Mouse (Mus musculus): Measurements from ENCODE around the gene Hmgcl. TPM values are rescaled to one million over a fixed set of nuclear protein-coding genes. Genes with fewer than 3 reads are reported as not detected.

The Hmgcl gene
- polyA plus RNA-seq (2015; fragmentation: Nextera tagmentation; extraction: Ambion mirVana): 77.2 and 80.2 TPM in 2 replicates

DNA sequence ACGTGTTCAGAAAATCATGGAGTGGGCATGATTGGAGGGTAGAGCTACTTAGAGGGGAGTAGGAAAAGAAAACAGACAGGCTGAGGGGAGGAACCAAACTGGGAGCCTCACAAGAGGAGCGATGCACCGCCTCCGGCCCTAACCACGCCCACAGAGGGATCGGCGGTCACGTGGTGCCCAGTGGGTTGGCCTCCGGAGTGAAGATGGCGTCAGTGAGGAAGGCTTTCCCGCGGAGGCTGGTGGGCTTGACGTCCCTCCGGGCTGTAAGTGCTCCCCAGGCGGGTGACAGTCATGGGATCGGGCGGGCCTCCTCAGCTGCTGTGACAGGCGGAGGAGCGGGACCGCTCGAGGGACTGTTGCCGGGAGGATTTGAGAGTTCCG is at the start of gene Hmgcl:
Hmgcl (plus strand) TSS at position 171 of the 381 bp plus-strand sequence.
- ATAC-seq (replicated peaks; ENCODE audit: low FRiP score): peak; percentile 91
- Histone ChIP-seq H3K4me3 (replicated peaks) (peak within 1 kb of the TSS; percentile 85), H3K27ac (peak within 1 kb of the TSS; percentile 74), H3K27me3 (no peaks in the 10 kb centered on the region), H3K9ac (peak within 1 kb of the TSS; percentile 80), H3K36me3 (peaks cover 5% of the 10 kb centered on the region), H3K4me2 (peak within 1 kb of the TSS; percentile 85), H3K4me1 (peaks cover 39% of the 10 kb centered on the region), H3K9me3 (replicated peaks) (no peaks in the 10 kb centered on the region)
- WGBS: under 1% methylated on average over 23 of the region's 23 CpGs

- no peaks in the 10 kb centered on the region for H3K9me3 ChIP-seq (replicated peaks)
- H3K9ac ChIP-seq: no peak overlapping the region
- H3K4me1 ChIP-seq: no peaks in the 10 kb centered on the region
- no peaks in the 10 kb centered on the region for H3K36me3 ChIP-seq
- H3K4me2 ChIP-seq: no peak overlapping the region
- no peak overlapping the region for H3K4me3 ChIP-seq (replicated peaks)
- ATAC-seq (replicated peaks; ENCODE audit: low FRiP score): no peak; the same call in 1 of the 2 replicates
- WGBS: 66% methylated on average over 9 of the region's 9 CpGs
- H3K27me3 ChIP-seq: no peaks in the 10 kb centered on the region
- no peak overlapping the region for H3K27ac ChIP-seq
These were observed 47.7 kb upstream of the Hmgcl start for GRCm38 (mm10) chr4:135898380-135899049.

DNA sequence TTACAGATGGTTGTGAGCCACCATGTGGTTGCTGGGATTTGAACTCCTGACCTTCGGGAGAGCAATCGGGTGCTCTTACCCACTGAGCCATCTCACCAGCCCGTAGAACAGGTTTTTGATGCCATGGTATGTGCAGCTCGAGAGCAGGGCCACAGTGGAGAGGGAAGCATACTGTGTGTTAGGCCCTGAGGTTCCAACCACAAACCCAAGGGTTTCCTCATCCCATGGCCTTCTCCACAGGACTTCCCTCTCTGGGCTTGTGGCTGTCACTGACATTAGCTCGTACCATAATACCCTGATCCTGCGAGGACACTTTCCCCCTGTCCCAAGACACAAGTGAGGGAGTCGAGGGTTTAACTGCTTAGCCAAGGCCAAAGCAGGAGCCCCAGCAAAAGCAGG is 47.2 kb upstream of the Hmgcl start:
- H3K4me1 ChIP-seq: no peaks in the 10 kb centered on the region
- 86% methylated on average over 7 of the region's 7 CpGs for WGBS
- no peaks in the 10 kb centered on the region for H3K27me3 ChIP-seq
- H3K4me3 ChIP-seq (replicated peaks): no peak overlapping the region
- H3K27ac ChIP-seq: no peak overlapping the region
- H3K9me3 ChIP-seq (replicated peaks): no peaks in the 10 kb centered on the region
- no peak overlapping the region for H3K9ac ChIP-seq
- no peak for ATAC-seq (replicated peaks; ENCODE audit: low FRiP score)
- H3K4me2 ChIP-seq: no peak overlapping the region
- no peaks in the 10 kb centered on the region for H3K36me3 ChIP-seq

DNA sequence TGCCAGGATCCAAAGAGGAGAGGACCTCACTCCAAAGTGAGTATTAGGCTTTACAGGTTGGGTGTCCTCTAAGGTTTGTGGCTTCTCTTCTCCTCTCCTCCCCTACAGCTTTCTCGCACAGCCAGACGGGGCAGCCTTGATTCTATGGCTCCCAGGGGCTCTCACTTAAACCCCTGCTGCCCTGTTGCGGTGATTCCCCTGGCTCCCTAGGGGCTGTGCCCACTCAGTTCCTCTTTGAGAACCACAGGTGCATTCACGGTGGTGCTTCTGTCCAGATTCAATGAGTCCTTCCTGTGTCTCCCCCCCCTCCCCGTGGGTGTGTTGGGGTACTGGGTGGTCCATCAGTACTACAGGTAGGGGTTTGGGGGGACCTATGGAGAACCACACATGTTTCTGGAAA is 46.2 kb upstream of the Hmgcl start:
- H3K4me3 ChIP-seq (replicated peaks): no peak overlapping the region
- no peak overlapping the region for H3K4me2 ChIP-seq
- H3K27ac ChIP-seq: no peak overlapping the region
- WGBS: 87% methylated on average over 5 of the region's 5 CpGs
- ATAC-seq (replicated peaks; ENCODE audit: low FRiP score): no peak
- H3K36me3 ChIP-seq: no peaks in the 10 kb centered on the region
- H3K9me3 ChIP-seq (replicated peaks): no peaks in the 10 kb centered on the region
- no peak overlapping the region for H3K9ac ChIP-seq
- H3K4me1 ChIP-seq: no peaks in the 10 kb centered on the region
- H3K27me3 ChIP-seq: no peaks in the 10 kb centered on the region

GRCm38 (mm10) chr4:135902606-135903242 is 43.5 kb upstream of the Hmgcl start:
- no peaks in the 10 kb centered on the region for H3K4me1 ChIP-seq
- no peak overlapping the region for H3K4me2 ChIP-seq
- H3K4me3 ChIP-seq (replicated peaks): no peak overlapping the region
- no peak for ATAC-seq (replicated peaks; ENCODE audit: low FRiP score)
- no peaks in the 10 kb centered on the region for H3K27me3 ChIP-seq
- no peak overlapping the region for H3K27ac ChIP-seq
- H3K9me3 ChIP-seq (replicated peaks): no peaks in the 10 kb centered on the region
- no peaks in the 10 kb centered on the region for H3K36me3 ChIP-seq
- 87% methylated on average over 4 of the region's 4 CpGs for WGBS
- no peak overlapping the region for H3K9ac ChIP-seq

- no peak for ATAC-seq (replicated peaks; ENCODE audit: low FRiP score)
- H3K4me1 ChIP-seq: no peaks in the 10 kb centered on the region
- no peak overlapping the region for H3K4me3 ChIP-seq (replicated peaks)
- 56% methylated on average over 1 of the region's 1 CpGs for whole genome bisulfite sequencing
- H3K27ac ChIP-seq: no peak overlapping the region
- H3K9me3 ChIP-seq (replicated peaks): no peaks in the 10 kb centered on the region
- H3K9ac ChIP-seq: no peak overlapping the region
- no peaks in the 10 kb centered on the region for H3K27me3 ChIP-seq
- no peak overlapping the region for H3K4me2 ChIP-seq
- no peaks in the 10 kb centered on the region for H3K36me3 ChIP-seq
These were observed 41.4 kb upstream of the Hmgcl start for GRCm38 (mm10) chr4:135904810-135905209.

GRCm38 (mm10) chr4:135906633-135907032 is 39.6 kb upstream of the Hmgcl start:
- no peaks in the 10 kb centered on the region for H3K4me1 ChIP-seq
- no peak overlapping the region for H3K9ac ChIP-seq
- no peak overlapping the region for H3K4me3 ChIP-seq (replicated peaks)
- no peak for ATAC-seq (replicated peaks; ENCODE audit: low FRiP score)
- no peaks in the 10 kb centered on the region for H3K27me3 ChIP-seq
- H3K27ac ChIP-seq: no peak overlapping the region
- no peak overlapping the region for H3K4me2 ChIP-seq
- 64% methylated on average over 3 of the region's 3 CpGs for WGBS
- no peaks in the 10 kb centered on the region for H3K36me3 ChIP-seq
- no peaks in the 10 kb centered on the region for H3K9me3 ChIP-seq (replicated peaks)

GRCm38 (mm10) chr4:135909326-135910066 is 36.8 kb upstream of the Hmgcl start:
- no peak for ATAC-seq (replicated peaks; ENCODE audit: low FRiP score)
- WGBS: 61% methylated on average over 13 of the region's 13 CpGs
- Histone ChIP-seq H3K9ac (no peak overlapping the region), H3K27ac (no peak overlapping the region), H3K4me1 (no peaks in the 10 kb centered on the region), H3K4me2 (no peak overlapping the region), H3K9me3 (replicated peaks) (no peaks in the 10 kb centered on the region), H3K4me3 (replicated peaks) (no peak overlapping the region), H3K27me3 (no peaks in the 10 kb centered on the region), H3K36me3 (no peaks in the 10 kb centered on the region)

DNA sequence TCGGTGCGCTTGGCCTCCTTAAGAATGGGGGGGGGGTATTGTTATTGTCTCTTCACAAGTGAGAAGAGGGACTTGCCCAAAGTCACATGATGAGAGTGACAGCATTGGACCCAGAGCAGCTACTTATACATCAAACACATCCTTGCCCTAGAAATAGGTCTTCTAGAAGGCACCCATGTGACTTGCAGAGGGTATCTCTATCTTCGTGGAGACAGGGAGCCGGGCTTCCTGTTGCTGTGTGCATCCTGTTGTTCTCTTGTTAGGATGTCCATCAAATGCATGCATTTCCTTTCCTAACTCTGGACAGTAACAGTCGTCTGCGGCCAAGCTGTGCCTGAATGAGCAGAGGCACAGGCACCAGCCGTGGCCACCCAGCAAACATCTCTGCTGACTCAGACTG is 34.7 kb upstream of the Hmgcl start:
- peak overlapping the region; percentile 34; the same call in 1 of the 2 replicates for H3K27ac ChIP-seq
- H3K4me3 ChIP-seq (replicated peaks): no peak overlapping the region
- no peaks in the 10 kb centered on the region for H3K27me3 ChIP-seq
- H3K9ac ChIP-seq: no peak overlapping the region
- no peaks in the 10 kb centered on the region for H3K36me3 ChIP-seq
- 55% methylated on average over 7 of the region's 7 CpGs for WGBS
- no peak overlapping the region for H3K4me2 ChIP-seq
- no peaks in the 10 kb centered on the region for H3K4me1 ChIP-seq
- ATAC-seq (replicated peaks; ENCODE audit: low FRiP score): no peak
- H3K9me3 ChIP-seq (replicated peaks): no peaks in the 10 kb centered on the region

- Histone ChIP-seq H3K27ac (no peak overlapping the region), H3K36me3 (no peaks in the 10 kb centered on the region), H3K27me3 (no peaks in the 10 kb centered on the region), H3K9me3 (replicated peaks) (no peaks in the 10 kb centered on the region), H3K4me1 (no peaks in the 10 kb centered on the region), H3K4me3 (replicated peaks) (no peak overlapping the region), H3K4me2 (no peak overlapping the region), H3K9ac (no peak overlapping the region)
- 38% methylated on average over 3 of the region's 3 CpGs for WGBS
- ATAC-seq (replicated peaks; ENCODE audit: low FRiP score): no peak
These were observed 34.1 kb upstream of the Hmgcl start for GRCm38 (mm10) chr4:135912164-135912563.

DNA sequence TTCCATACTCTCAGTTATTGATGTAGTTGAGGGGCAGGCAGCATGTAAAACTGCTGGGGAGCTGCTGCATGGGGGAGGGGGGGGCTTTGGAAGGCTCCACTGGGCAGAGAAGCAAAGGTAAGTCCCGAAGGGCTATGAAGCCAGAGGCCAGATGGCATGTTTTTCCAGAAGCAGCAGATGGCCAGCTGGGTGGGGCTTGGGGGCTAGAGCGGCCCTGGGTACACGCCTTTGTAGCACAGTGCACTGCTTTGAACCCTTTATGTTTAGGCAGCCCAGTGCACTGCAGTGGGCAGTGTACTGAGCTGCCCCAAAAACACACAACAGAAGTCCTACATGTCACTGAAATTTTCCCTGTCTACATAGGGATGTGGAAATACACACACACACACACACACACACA is 33.4 kb upstream of the Hmgcl start:
- no peak for ATAC-seq (replicated peaks; ENCODE audit: low FRiP score)
- Histone ChIP-seq H3K9ac (no peak overlapping the region), H3K4me1 (no peaks in the 10 kb centered on the region), H3K4me2 (no peak overlapping the region), H3K9me3 (replicated peaks) (no peaks in the 10 kb centered on the region), H3K27ac (no peak overlapping the region), H3K27me3 (no peaks in the 10 kb centered on the region), H3K36me3 (no peaks in the 10 kb centered on the region), H3K4me3 (replicated peaks) (no peak overlapping the region)
- 22% methylated on average over 3 of the region's 3 CpGs for WGBS

DNA sequence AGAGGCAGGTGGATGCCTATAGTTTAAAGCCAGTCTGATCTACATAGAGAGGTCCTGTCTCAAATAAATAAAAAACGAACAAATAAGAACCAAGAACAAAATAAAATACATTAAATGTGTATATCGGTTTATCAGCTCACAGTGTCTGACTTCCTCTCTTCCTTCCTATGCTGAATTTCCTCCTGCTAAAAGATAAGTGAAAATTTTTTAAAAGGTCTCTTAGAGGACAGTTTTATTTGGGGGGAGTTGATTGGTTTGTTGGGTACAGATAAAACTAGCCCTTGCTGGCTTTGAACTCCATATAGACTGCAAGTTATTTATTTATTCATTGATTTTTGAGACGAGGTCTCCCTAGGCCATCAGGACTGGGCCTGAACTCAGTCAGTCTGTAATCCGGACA is 32.8 kb upstream of the Hmgcl start:
- H3K36me3 ChIP-seq: no peaks in the 10 kb centered on the region
- H3K9ac ChIP-seq: no peak overlapping the region
- no peaks in the 10 kb centered on the region for H3K9me3 ChIP-seq (replicated peaks)
- no peak overlapping the region for H3K27ac ChIP-seq
- WGBS: 70% methylated on average over 4 of the region's 4 CpGs
- H3K4me3 ChIP-seq (replicated peaks): no peak overlapping the region
- no peak overlapping the region for H3K4me2 ChIP-seq
- ATAC-seq (replicated peaks; ENCODE audit: low FRiP score): no peak
- H3K27me3 ChIP-seq: no peaks in the 10 kb centered on the region
- no peaks in the 10 kb centered on the region for H3K4me1 ChIP-seq

All from kidney, embryonic 15.5 days (tissue).